Mouse (Mus musculus) adrenal gland, postnatal 36 days (tissue): ENCODE results near the gene Gm4756. TPM values are rescaled to one million over a fixed set of nuclear protein-coding genes. Genes with fewer than 3 reads are reported as not detected.

ENCODE experiments used
- total RNA-seq, 2 experiments: library from RNA; stranded (reverse); gene quantifications; 2 replicates each; pipeline ENCODE4 v1.2.3; 2021

Gm4756 gene
- total RNA-seq, 2 experiments from 2014 or later = not detected

Other genes starting within 250 kb of the Gm4756 start
- 10 to 100 TPM; 17.5 to 17.7 TPM for gene Rtn1, start 240.6 kb downstream of the Gm4756 start, total RNA-seq
- 1 to 10 TPM; 1.1 to 6.3 TPM for gene Lrrc9, start 207.8 kb downstream of the Gm4756 start, total RNA-seq
- 1 to 10 TPM; 7.2 to 8.4 TPM for gene Pcnx4, start 113.3 kb downstream of the Gm4756 start, total RNA-seq
- 100 to 1,000 TPM; 174 to 289 TPM for gene Dhrs7, start 15.2 kb upstream of the Gm4756 start, total RNA-seq
- 100 to 1,000 TPM; 276 to 324 TPM for gene Ppm1a, start 107.8 kb upstream of the Gm4756 start, total RNA-seq